Mouse (Mus musculus): ENCODE data around the gene Pip4k2a. TPM values are rescaled to one million over a fixed set of nuclear protein-coding genes. Genes with fewer than 3 reads are reported as not detected.

Pip4k2a gene
- polyA plus RNA-seq, 1 experiment from 2014 or later, result 8.1 TPM

DNA sequence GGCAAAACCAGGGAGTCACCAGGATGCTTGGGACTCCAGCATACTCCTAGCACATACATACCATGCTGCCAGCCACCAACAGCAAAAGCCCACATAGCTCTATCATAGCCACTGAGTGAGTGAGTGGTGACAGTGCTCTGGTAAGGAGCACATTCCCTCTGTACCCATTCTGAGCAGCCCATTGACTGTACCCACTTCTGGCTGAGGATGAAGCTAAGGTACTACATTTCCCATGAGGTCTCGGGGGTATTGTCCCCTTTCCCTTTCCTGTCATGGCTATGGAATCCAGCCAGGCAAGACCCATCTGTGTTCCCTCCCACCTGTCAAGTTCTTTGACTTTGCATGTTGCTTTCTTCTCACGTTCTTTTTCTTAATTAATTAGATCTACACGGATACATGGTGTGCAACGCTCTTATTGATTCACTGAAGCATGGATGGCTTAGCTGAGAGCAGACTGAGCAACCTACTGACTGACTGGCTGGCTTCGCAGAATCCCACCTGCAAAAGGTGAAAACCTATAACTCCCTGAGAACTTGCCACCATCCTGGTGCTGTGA lies 149.8 kb downstream of the Pip4k2a start:
- no peaks in the 10 kb centered on the region for H3K27me3 ChIP-seq
- no peak overlapping the region for H3K4me3 ChIP-seq
- H3K27ac ChIP-seq, result no peak overlapping the region
- ATAC-seq (ENCODE audit: borderline replicate concordance, extremely low read depth, low FRiP score, low TSS enrichment), result no peak
- H3K9ac ChIP-seq, result no peak overlapping the region
- no peak overlapping the region for H3K4me2 ChIP-seq
- no peaks in the 10 kb centered on the region for H3K9me3 ChIP-seq
- no peaks in the 10 kb centered on the region for H3K4me1 ChIP-seq
- 82% methylated on average over 5 of the region's 5 CpGs for WGBS
- no peaks in the 10 kb centered on the region for H3K36me3 ChIP-seq

DNA sequence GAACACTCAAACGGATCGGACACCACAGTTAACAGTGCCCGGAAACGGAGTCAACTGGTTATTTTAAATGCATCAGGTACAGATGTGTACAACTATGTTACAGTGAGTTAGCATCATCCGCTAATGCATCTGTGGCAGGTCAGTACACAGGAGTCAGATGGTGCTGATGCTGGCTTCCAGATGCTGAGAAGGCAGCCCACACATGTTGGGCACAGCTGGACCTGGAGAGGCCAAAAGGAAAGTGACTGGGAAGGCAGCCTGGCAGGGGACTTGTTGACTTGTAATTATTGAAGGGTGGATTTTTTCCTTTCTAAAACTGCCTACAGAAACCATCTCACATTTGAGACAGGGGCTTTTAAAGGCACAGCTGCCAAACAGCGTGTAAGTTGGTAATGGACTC lies 155.4 kb downstream of the Pip4k2a start:
- Histone ChIP-seq H3K9ac (no peak overlapping the region), H3K27ac (no peak overlapping the region), H3K36me3 (no peaks in the 10 kb centered on the region), H3K4me1 (no peaks in the 10 kb centered on the region), H3K4me2 (no peak overlapping the region), H3K27me3 (no peaks in the 10 kb centered on the region), H3K4me3 (no peak overlapping the region), H3K9me3 (no peaks in the 10 kb centered on the region)
- 84% methylated on average over 6 of the region's 6 CpGs for WGBS
- ATAC-seq (ENCODE audit: borderline replicate concordance, extremely low read depth, low FRiP score, low TSS enrichment), result no peak

DNA sequence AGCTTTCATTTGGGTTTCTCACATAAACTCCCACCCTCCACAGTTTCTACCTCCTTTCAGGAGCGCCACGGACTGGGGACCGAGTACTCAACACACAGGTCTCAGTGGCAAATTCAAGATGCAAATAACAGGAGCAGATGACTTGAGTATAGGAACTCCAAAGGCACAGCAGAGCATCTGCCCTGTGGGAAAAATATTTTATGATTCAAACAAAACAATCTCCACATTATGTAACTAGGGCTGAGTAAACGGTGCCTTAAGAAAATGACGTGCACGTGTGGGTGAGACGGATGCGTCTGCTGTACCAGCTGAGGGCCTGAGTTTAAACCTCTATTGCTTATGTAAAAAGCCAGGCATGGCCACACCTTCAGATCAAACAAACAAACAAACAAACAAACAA lies 156.9 kb downstream of the Pip4k2a start:
- no peak overlapping the region for H3K4me3 ChIP-seq
- H3K27ac ChIP-seq, result no peak overlapping the region
- no peak for ATAC-seq (ENCODE audit: borderline replicate concordance, extremely low read depth, low FRiP score, low TSS enrichment)
- no peaks in the 10 kb centered on the region for H3K4me1 ChIP-seq
- no peak overlapping the region for H3K4me2 ChIP-seq
- no peaks in the 10 kb centered on the region for H3K27me3 ChIP-seq
- H3K9ac ChIP-seq, result no peak overlapping the region
- WGBS, result 84% methylated on average over 8 of the region's 8 CpGs
- H3K9me3 ChIP-seq, result no peaks in the 10 kb centered on the region
- H3K36me3 ChIP-seq, result no peaks in the 10 kb centered on the region

DNA sequence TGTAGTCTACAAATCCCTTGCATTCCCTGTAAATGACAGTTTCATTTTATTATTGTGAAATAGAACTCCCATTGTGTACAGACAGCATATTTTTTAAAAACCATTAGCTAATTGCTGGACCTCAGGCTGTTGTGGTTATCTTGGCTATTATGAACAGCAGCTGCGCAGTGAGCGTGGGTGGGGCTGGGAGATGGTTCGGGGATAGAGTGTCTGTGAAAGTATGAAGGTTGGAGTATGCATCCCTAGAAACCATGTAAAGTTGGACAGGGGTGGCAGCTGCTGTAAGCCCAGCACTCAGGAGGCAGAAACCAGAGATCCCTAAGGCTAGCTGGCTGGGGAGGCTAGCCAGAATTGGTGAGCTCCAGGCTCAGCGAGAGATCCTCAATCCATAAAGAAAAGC lies 158.4 kb downstream of the Pip4k2a start:
- 91% methylated on average over 4 of the region's 4 CpGs for WGBS

DNA sequence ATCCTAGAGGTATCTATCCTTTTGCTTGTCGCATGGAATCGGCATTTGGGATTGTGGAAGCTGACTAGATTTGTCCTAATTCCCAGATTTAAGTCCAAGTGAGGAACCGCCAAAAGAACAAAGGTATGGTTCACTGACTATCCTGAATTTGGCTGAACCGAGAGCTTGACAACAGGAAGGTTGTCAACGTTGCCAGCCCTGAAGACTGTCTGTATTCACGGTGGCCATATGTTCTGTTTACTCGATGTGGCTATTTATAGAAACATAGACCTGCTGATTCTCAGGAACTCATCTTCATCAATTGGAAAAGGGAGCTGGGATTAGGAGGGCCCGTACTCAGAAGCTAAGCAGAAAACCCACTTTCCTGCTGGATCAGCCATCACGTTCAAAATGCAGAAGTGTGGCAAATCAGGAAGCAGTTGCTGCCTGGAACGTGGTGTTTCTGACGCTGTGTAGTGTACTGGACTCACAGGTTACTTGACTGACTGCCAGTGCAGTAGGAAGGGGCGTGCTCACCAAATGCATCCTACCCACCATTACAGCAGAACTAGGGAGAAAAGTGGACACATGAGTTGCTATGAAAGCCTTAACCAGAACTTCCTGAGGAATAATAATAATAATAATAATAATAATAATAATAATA lies 162.5 kb downstream of the Pip4k2a start:
- Histone ChIP-seq H3K36me3 (no peaks in the 10 kb centered on the region), H3K27ac (no peak overlapping the region), H3K4me2 (no peak overlapping the region), H3K4me1 (no peaks in the 10 kb centered on the region), H3K27me3 (no peaks in the 10 kb centered on the region), H3K9me3 (no peaks in the 10 kb centered on the region), H3K9ac (no peak overlapping the region), H3K4me3 (no peak overlapping the region)
- WGBS, result 82% methylated on average over 12 of the region's 12 CpGs
- no peak for ATAC-seq (ENCODE audit: borderline replicate concordance, extremely low read depth, low FRiP score, low TSS enrichment)

More for the DNA sequence above, 158.4 kb downstream of the Pip4k2a start:
- ATAC-seq (ENCODE audit: borderline replicate concordance, extremely low read depth, low FRiP score, low TSS enrichment), result no peak
- no peak overlapping the region for H3K27ac ChIP-seq
- no peaks in the 10 kb centered on the region for H3K4me1 ChIP-seq
- no peak overlapping the region for H3K9ac ChIP-seq
- no peaks in the 10 kb centered on the region for H3K36me3 ChIP-seq
- H3K9me3 ChIP-seq, result no peaks in the 10 kb centered on the region
- H3K4me2 ChIP-seq, result no peak overlapping the region
- H3K27me3 ChIP-seq, result no peaks in the 10 kb centered on the region
- H3K4me3 ChIP-seq, result no peak overlapping the region

DNA sequence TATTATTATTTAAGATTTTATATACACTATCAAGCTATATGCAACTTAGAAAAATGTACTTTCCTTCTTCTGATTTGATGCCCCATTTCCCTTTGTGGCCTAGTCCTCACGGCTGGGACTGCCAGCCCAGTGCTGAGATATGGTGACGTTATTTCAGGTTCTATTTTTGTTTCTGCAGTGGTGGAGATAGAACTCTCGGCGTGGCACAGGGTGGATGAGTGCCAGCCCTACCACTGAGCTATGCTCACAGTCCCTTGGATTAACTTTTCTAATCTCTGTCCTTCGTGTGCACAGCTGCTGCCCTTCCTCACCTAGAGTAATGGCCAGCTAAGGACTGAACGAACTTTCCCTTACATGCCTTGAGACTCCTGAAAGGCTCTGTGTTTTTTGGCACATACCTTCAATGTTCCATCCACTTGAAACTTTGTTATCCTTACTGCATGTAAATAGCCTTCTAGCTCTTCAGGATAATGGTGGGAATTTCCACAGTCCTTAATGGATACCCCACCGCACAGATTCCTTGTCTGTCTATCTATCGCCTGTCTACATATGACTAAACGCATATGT lies 164.8 kb downstream of the Pip4k2a start:
- ATAC-seq (ENCODE audit: borderline replicate concordance, extremely low read depth, low FRiP score, low TSS enrichment), result no peak
- Histone ChIP-seq H3K4me2 (no peak overlapping the region), H3K36me3 (no peaks in the 10 kb centered on the region), H3K9ac (no peak overlapping the region), H3K4me3 (no peak overlapping the region), H3K4me1 (no peaks in the 10 kb centered on the region), H3K27me3 (peaks cover 8% of the 10 kb centered on the region; the same call in 1 of the 2 replicates), H3K27ac (no peak overlapping the region), H3K9me3 (no peaks in the 10 kb centered on the region)
- 78% methylated on average over 9 of the region's 9 CpGs for WGBS

DNA sequence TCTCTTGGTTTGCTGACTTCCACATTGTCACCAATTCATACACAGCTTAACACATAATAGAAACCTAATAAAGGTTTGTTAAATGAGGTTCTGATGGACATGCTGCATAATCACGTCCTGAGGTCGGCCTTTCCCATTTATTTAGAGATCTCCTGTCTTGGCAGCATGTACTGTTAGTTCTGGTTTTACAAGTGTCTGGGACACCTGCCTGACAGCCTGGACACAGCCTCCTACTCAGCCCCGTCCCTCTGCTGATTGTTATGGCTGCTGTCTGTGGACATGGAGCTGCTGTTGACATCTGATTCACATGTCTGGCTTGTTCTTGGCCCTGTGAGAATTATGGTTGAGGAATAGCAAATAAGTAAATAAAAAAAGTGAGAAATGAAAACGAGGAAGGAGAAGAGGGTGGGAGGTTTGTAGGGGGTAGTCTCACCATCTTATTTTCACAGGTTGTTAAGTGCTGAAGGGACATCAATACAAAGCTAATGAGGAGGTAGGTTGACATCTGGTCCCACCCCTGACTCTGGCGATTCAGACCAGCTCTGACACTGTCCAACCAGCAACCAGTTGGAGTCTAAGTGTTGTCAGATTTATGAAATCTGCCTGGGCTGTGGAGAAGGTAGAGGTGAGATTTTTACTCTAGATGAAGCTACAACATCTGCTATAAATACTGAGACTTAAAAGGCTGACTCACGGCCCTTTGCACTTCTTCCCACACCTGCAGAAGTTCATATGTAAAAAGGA lies 166.7 kb downstream of the Pip4k2a start:
- peak; percentile 69; the same call in 1 of the 2 replicates for ATAC-seq (ENCODE audit: borderline replicate concordance, extremely low read depth, low FRiP score, low TSS enrichment)
- no peaks in the 10 kb centered on the region for H3K4me1 ChIP-seq
- H3K4me2 ChIP-seq, result no peak overlapping the region
- no peak overlapping the region for H3K27ac ChIP-seq
- no peaks in the 10 kb centered on the region for H3K9me3 ChIP-seq
- H3K4me3 ChIP-seq, result no peak overlapping the region
- 22% methylated on average over 6 of the region's 6 CpGs for WGBS
- peaks cover 20% of the 10 kb centered on the region; the same call in 1 of the 2 replicates for H3K27me3 ChIP-seq
- no peak overlapping the region for H3K9ac ChIP-seq
- no peaks in the 10 kb centered on the region for H3K36me3 ChIP-seq

DNA sequence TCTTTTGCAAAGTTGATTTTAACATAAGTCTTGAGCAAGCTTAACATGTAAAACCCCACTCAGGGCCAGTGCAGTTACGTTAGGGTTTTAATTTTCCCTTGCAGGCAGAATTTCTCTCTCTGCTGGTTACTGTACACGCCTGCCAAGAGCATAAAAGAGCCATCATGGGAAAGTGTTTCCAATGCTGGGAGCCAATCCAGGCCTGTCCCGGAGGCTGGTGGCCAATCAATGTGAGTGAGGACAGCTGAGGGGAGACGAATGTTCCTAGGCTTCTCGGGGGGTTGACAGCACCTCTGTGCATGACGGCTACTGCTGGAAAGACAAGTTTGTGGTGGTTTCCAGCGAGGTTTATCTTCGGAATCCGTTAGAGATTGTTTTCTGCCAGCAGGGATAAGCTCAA lies 175.2 kb downstream of the Pip4k2a start:
- WGBS, result 31% methylated on average over 9 of the region's 9 CpGs
- H3K9me3 ChIP-seq, result no peaks in the 10 kb centered on the region
- ATAC-seq (ENCODE audit: borderline replicate concordance, extremely low read depth, low FRiP score, low TSS enrichment), result no peak

DNA sequence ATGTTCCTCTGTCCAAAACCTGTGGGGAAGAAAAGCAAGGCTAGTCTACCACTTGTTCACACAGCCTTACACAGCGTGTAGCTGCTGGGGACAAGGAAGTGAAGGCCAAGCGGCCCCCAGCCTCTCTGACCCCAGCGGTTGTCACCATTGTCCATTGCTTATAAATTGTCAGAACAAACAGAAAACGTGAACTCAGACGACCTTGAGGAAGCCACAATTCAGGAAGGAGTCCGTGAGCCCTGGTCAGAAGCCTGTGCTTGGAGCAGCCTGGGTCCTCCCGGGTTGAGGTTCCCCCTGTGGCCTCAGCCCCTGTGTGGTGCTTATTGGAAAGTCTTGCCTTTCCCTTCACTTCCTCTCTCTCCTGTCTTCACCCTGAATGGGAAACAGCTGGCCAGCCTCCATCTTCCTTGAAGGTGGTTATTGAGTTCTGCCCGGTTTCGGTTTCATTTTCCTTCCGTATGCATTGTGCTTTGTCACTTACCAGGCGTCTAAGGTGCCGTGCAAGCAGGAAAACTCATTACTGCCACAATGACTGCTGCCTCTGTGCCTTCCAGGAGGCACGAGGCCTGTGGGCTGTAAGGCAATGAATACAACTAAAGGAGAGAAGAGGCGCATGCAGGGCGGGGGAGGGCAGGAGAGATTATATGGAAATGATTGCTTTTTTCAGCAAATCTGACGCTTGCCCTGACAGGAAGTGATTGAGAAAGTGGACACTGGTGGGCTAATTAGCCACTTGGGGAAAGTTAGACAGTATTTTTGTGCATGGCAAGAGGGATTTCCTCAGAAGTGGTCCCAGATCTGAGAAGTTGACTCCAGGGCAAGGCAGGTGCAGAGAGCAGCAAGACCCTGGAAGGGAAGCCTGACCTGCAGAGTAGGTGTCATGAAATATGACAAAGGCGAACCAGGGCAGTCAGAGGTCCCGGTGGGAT lies 176.2 kb downstream of the Pip4k2a start:
- H3K9me3 ChIP-seq, result no peaks in the 10 kb centered on the region
- ATAC-seq (ENCODE audit: borderline replicate concordance, extremely low read depth, low FRiP score, low TSS enrichment), result no peak
- peaks cover 15% of the 10 kb centered on the region for H3K4me1 ChIP-seq
- peaks cover under 1% of the 10 kb centered on the region; the same call in 1 of the 2 replicates for H3K27me3 ChIP-seq
- no peak overlapping the region for H3K9ac ChIP-seq
- H3K27ac ChIP-seq, result no peak overlapping the region
- H3K36me3 ChIP-seq, result no peaks in the 10 kb centered on the region
- H3K4me3 ChIP-seq, result peak overlapping the region; percentile 23
- 48% methylated on average over 18 of the region's 18 CpGs for WGBS
- H3K4me2 ChIP-seq, result peak overlapping the region; percentile 40

More for the DNA sequence above, 175.2 kb downstream of the Pip4k2a start:
- H3K9ac ChIP-seq, result no peak overlapping the region
- no peaks in the 10 kb centered on the region for H3K36me3 ChIP-seq
- H3K27me3 ChIP-seq, result peaks cover 8% of the 10 kb centered on the region; the same call in 1 of the 2 replicates
- H3K27ac ChIP-seq, result no peak overlapping the region
- H3K4me2 ChIP-seq, result no peak overlapping the region
- peaks cover 15% of the 10 kb centered on the region for H3K4me1 ChIP-seq
- H3K4me3 ChIP-seq, result no peak overlapping the region

DNA sequence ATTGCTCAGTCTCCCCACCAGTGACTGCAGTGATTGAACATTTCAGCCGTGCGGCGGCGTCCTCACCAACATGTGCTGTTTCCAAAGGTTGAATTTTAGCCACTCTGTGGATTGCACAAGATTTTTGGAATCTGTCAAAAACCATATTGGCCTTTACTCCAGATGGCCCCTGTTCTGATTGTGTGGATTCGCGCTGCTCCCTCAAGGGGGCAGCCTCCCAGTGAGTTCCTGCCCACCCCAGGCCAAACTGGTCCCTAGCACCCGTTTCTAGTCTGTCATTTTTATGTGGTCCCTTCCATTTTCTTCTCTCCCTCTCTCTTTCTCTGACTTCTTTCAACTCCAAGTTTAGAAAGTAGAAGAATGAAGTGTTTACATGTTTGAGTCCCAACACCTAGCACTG lies 178.4 kb downstream of the Pip4k2a start:
- peaks cover 15% of the 10 kb centered on the region for H3K4me1 ChIP-seq
- no peak overlapping the region for H3K27ac ChIP-seq
- no peak for ATAC-seq (ENCODE audit: borderline replicate concordance, extremely low read depth, low FRiP score, low TSS enrichment)
- no peak overlapping the region for H3K4me3 ChIP-seq
- no peak overlapping the region for H3K4me2 ChIP-seq
- H3K9me3 ChIP-seq, result no peaks in the 10 kb centered on the region
- H3K27me3 ChIP-seq, result peaks cover 2% of the 10 kb centered on the region; the same call in 1 of the 2 replicates
- no peaks in the 10 kb centered on the region for H3K36me3 ChIP-seq
- H3K9ac ChIP-seq, result no peak overlapping the region
- WGBS, result 63% methylated on average over 7 of the region's 7 CpGs

DNA sequence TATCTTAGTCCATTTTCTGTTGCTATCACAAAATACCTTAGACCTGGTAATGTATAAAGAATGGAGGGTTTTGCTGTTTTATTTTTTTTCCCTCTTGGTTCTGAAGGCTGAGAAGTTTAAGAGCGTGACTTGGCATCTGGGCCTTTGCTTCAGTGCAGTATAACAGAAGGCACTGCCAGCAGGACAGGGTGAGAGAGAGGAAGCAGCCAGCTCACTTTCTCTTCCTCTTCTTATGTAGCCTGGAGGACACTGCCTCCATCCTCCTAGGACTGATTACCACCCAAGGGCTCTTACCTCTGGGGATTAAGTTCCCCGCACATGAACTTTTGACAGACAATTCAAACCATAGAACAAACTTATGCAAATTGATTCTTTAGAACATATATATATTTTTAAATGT lies 181.9 kb downstream of the Pip4k2a start:
- peaks cover 8% of the 10 kb centered on the region; the same call in 1 of the 2 replicates for H3K27me3 ChIP-seq
- H3K9ac ChIP-seq, result no peak overlapping the region
- H3K27ac ChIP-seq, result no peak overlapping the region
- H3K9me3 ChIP-seq, result no peaks in the 10 kb centered on the region
- H3K4me2 ChIP-seq, result no peak overlapping the region
- no peaks in the 10 kb centered on the region for H3K36me3 ChIP-seq
- H3K4me1 ChIP-seq, result no peaks in the 10 kb centered on the region
- ATAC-seq (ENCODE audit: borderline replicate concordance, extremely low read depth, low FRiP score, low TSS enrichment), result no peak
- WGBS, result 98% methylated on average over 2 of the region's 2 CpGs
- no peak overlapping the region for H3K4me3 ChIP-seq
